Mouse (Mus musculus) T-cell, adult 2 months (primary cell): Measurements from ENCODE around the gene Fggy.

ENCODE experiments used
- DNase-seq: peaks from one replicate; pipeline ENCODE4 v3.0.0; 2022; ENCODE audit warnings: low spot score

Gene Fggy

DNA sequence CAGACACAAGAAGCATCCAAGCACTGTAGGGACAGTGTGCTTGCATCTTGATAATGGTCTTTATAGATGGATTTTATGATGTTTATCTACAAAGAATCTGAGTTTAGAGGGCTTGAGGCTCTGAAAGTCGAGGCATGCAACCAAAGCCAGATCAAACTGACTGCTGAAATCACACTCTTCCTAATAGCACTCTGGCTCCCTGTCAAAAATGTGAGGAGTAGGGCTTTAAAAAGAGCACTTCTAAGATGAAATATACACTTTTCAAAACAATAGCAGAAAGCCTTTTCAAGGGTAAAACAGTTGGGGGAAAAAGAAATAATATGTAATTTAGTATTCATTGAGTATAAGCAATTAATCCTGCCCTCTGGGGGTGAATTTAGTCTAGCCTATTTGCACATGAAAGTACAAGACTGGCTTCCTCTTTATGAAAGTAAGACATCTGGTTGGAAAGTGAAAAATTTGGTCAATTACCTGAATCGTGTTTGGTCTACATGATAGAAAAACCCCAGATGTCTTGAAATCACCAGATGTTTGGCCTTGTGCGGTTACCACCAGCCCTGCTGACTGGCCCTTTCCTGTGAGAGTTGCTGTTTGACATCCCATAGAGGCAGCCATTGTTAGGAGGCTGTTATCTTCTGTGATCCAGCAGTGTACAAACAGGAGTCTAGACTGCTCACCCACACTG, 172.0 kb downstream of the Fggy start:
- no peak for DNase-seq

GRCm38 (mm10) chr4:95731110-95731509, 173.8 kb downstream of the Fggy start:
- no peak for DNase-seq

GRCm38 (mm10) chr4:95733397-95734249, 176.3 kb downstream of the Fggy start:
- DNase-seq: no peak

GRCm38 (mm10) chr4:95735967-95736366, 178.7 kb downstream of the Fggy start:
- DNase-seq: no peak

DNA sequence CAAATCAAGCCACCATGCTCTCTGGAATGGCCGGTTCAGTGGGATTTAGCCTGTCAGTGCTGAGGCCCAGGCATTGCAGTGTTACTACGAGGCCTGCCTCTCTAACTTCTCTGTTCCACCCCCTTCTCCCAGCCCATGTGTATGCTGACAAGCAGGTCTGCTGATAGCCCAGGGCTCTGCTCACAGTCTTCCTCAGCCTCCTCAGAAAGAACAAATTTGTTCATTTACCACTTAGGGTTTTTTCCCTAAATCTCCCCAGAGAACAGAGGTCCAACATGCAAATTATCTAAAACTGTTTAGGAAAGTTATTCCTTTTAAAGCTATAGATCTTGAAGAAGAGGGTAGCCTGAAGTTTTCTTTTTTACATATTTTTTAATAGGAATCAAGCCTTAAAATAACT, 179.4 kb downstream of the Fggy start:
- DNase-seq: no peak

- no peak for DNase-seq
Observed at GRCm38 (mm10) chr4:95738179-95738578, 180.9 kb downstream of the Fggy start.

- no peak for DNase-seq
Observed at GRCm38 (mm10) chr4:95738725-95739124, 181.4 kb downstream of the Fggy start.

DNA sequence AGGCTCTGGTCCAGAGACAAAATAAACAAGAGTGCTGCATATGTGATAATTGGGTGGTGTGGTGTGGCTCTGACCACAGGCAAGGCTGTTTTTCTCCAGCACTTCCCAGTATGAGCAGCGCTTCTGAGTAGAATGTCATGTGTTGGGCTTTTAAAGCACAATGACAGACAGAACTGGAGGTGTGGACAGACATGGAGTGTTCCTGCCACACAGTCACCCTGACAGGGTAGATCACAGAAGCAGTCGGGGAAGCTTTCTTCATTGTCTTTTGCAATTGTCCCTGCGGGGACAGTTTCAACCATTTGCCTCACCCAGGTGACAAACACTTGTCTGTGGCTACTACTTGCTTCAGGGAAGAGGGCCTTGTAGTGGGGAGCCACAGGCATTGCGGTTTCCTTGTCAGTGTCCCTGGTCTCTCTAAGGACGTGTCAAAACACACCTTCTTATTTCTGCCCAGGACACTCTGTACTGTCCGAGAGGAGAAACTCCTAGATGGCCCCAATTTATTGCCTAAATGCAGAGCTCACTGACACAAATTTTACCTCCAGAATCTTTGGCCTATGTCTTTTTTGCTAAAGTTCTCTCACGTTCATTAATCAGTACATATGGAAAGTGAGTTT, 183.9 kb downstream of the Fggy start:
- no peak for DNase-seq

- no peak for DNase-seq
Observed at GRCm38 (mm10) chr4:95742986-95743385, 185.7 kb downstream of the Fggy start.

DNA sequence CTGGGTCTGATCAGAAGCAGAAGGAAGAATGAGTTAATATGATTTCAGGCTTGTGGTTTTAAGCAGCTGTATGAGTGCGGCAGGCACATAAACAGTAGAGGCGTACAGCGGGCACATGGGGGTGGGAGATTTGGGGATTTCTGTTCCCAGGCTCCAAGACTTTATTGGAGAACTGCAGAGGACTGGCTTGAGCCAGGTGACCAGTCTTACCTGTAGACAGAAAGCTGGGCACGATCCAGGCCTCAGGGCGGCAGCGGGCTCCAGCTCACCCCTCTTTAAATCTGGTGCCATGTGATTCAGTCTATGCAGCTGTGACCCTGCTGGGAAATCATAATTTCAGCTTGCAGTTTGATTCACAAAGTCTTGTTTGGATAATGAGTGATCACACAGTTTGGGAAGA, 189.6 kb downstream of the Fggy start:
- no peak for DNase-seq

DNA sequence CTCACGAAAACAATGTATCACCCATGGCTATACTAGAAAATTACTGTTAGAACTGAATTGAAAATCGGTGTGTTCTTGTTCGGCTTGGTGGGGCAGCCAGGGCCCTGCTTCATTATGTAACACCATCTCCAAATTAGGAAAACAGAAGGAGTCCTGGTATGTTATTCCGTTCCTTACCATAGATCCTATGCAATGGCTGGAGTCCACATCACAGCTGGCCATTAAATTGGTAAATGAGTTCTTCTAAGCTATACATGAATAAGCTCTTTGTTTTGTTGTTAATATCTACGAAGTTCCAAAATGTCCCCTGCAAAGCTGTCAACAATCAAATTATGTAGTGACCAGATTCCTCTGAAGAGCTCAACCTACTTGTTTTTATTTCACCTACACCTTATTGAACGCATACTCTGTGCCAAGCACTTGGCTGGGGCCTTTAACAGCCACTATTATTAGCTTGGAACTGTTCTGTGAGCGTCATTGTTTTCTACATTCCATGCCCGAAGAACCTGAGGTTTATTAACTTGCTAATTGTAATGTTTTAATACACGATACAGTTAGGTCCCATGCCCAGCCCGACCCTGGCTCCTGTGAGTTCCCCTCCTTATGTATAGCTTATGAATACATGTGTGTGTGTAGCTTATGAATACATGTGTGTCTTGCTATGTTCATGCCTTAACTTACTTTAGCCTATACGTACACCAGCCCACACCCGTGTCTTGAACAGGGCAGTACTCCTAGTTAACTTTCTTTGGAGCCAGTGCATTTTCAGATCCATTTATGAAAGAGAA, 190.3 kb downstream of the Fggy start:
- DNase-seq: no peak

- DNase-seq: no peak
Observed at GRCm38 (mm10) chr4:95750186-95750585, 192.9 kb downstream of the Fggy start.

- DNase-seq: no peak
Observed at GRCm38 (mm10) chr4:95752538-95753188, 195.4 kb downstream of the Fggy start.

DNA sequence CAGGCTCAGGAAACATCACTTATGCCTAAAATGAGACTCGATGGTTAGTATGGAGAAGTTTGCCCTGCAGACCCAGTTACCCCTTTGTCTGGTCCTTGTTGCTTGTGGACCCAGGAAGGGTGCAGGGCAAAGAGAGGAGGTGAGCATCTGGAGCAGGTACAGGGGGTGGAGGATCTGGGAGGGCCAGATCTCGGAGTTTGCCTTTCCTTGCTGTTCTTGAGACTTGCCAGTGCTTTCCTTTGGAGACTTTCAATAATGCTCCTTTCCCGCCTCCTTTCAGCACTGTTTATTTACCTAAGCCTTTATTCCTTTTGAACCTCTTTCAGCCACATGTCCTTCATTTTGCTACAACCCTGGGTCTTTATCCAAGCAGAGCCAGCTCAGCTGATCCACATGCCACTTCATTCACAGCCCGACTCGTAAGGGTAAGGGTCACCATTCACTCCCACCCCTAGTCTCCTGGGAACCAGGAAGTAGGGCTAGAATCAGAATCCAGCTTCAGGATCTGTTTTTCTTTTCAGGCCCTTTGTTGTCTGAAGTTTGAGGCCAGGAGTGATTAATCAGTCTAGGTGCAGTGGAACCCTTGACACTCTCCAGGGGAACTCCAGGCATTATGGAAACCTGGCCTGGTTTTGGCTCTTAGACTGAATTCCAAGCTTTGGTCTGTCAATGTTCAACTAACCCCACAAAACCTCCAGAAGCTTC, 201.9 kb downstream of the Fggy start:
- DNase-seq: no peak

- no peak for DNase-seq
Observed at GRCm38 (mm10) chr4:95765359-95765758, 208.1 kb downstream of the Fggy start.

DNA sequence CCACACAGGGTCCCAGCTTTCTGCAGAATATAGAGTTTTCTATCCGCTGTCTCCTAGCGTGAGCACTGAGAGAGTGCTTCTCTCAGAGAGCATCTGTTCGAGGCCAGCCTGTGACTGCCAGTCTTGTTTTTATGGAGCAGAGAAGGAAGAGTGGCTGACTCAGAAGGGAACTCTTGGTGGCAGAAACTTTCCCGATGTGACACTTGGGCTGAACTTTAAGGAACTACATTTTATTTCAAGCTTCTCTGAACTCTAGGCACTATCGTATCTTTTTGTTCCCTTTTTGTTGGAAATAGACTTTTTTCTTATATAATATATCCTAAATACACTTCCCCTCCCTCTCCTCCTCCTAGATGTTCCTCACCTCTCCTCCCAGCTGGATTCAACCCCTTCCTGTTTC, 213.2 kb downstream of the Fggy start:
- DNase-seq: no peak

- no peak for DNase-seq
Observed at GRCm38 (mm10) chr4:95771542-95771941, 214.2 kb downstream of the Fggy start.

GRCm38 (mm10) chr4:95771945-95772344, 214.6 kb downstream of the Fggy start:
- DNase-seq: no peak

DNA sequence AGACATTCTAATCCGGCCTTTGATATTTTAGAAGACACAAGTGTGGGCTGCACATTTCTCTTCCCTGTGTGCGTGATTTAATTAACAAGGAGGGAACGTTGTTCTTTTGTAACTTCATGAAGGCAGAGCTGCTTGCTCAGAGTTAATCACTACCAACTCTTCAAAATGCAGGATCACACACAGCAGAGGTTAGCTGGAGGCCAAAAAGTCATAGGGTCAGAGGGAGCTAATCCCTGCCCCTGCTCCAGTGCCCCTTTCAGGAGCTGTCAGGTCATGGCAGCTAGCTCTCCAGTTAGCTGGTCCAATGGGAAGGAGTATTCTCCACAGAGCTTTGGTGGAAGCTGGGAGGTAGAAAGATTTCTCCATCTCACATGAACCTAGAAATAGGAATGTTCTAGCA, 215.4 kb downstream of the Fggy start:
- DNase-seq: no peak

- DNase-seq: no peak
Observed at GRCm38 (mm10) chr4:95775574-95775973, 218.3 kb downstream of the Fggy start.

GRCm38 (mm10) chr4:95777839-95778238, 220.5 kb downstream of the Fggy start:
- DNase-seq: no peak
